Mouse (Mus musculus): ENCODE measurements around the gene Ccdc85c.

GRCm38 (mm10) chr12:108238395-108239035, 36.7 kb downstream of the Ccdc85c start:
- TF ChIP-seq CTCF (conservative IDR thresholded peaks at IDR 0.05; ENCODE audit: low read length) (no peak), POU5F1 (IDR thresholded peaks at IDR 0.05; ENCODE audit: borderline replicate concordance, low read length) (no peak), NANOG (IDR thresholded peaks at IDR 0.05; ENCODE audit: borderline replicate concordance, low read length) (no peak)
